Mouse (Mus musculus) E14TG2a.4 (cell line): ENCODE measurements at regions not wholly inside any gene's neighbourhood (a gene's known extent, or its start where the extent isn't known, plus 50 kb on each side); places are given as distances from the start of the nearest gene placed in this dataset.

Source experiments
- H3K27me3 ChIP-seq: 2 replicates; pipeline ENCODE4 v1.6.1; 2014; ENCODE audit warnings: low read length, control low read depth; ENCODE audit not compliant: insufficient read depth
- H3K36me3 ChIP-seq: 2 replicates; pipeline ENCODE4 v1.6.1; 2014; ENCODE audit warnings: low read length, control low read depth; ENCODE audit not compliant: insufficient read depth
- H3K4me1 ChIP-seq: replicated peaks from 2 replicates; pipeline ENCODE4 v1.6.1; 2014; ENCODE audit warnings: low read depth, low read length, control low read depth
- H3K4me3 ChIP-seq: replicated peaks from 2 replicates; pipeline ENCODE4 v1.5.1; 2014; ENCODE audit warnings: mild to moderate bottlenecking, low read length
- H3K9me3 ChIP-seq: 2 replicates; pipeline ENCODE4 v1.6.1; 2014; ENCODE audit warnings: low read length, control low read depth
- CTCF ChIP-seq: conservative IDR thresholded peaks from 2 replicates; pipeline ENCODE4 v1.5.1; 2014; ENCODE audit warnings: low read length
- NANOG ChIP-seq: IDR thresholded peaks from 2 replicates; pipeline ENCODE4 v1.6.1; 2014; ENCODE audit warnings: borderline replicate concordance, low read length, mixed read lengths
- POU5F1 ChIP-seq: IDR thresholded peaks from 2 replicates; pipeline ENCODE4 v1.6.1; 2014; ENCODE audit warnings: low read length, borderline replicate concordance

GRCm38 (mm10) chr13:40429831-40430230 is 68.6 kb upstream of the Ofcc1 start:
- Histone ChIP-seq H3K9me3 (peaks cover 18% of the 10 kb centered on the region; the same call in 1 of the 2 replicates), H3K4me3 (no peak overlapping the region), H3K4me1 (no peaks in the 10 kb centered on the region; the same call in 1 of the 2 replicates), H3K36me3 (no peaks in the 10 kb centered on the region), H3K27me3 (no peaks in the 10 kb centered on the region)
- no peak for TF ChIP-seq POU5F1
- no peak for TF ChIP-seq CTCF
- TF ChIP-seq NANOG: no peak

GRCm38 (mm10) chr13:40423051-40423450 is 61.8 kb upstream of the Ofcc1 start:
- Histone ChIP-seq H3K4me3 (no peak overlapping the region), H3K4me1 (no peaks in the 10 kb centered on the region; the same call in 1 of the 2 replicates), H3K9me3 (peaks cover 9% of the 10 kb centered on the region), H3K36me3 (no peaks in the 10 kb centered on the region), H3K27me3 (no peaks in the 10 kb centered on the region)
- TF ChIP-seq NANOG (no peak), CTCF (no peak), POU5F1 (no peak)

- Histone ChIP-seq H3K4me1 (no peaks in the 10 kb centered on the region), H3K4me3 (no peak overlapping the region), H3K36me3 (no peaks in the 10 kb centered on the region), H3K9me3 (no peaks in the 10 kb centered on the region; the same call in none of the 2 replicates), H3K27me3 (no peaks in the 10 kb centered on the region)
- no peak for TF ChIP-seq CTCF
- no peak for TF ChIP-seq POU5F1
- no peak for TF ChIP-seq NANOG
Measured at GRCm38 (mm10) chr13:40417856-40418255, 56.6 kb upstream of the Ofcc1 start.

GRCm38 (mm10) chr13:40413074-40413473 is 51.8 kb upstream of the Ofcc1 start:
- no peak for TF ChIP-seq POU5F1
- no peak for TF ChIP-seq CTCF
- TF ChIP-seq NANOG: no peak
- H3K9me3 ChIP-seq: no peaks in the 10 kb centered on the region
- no peaks in the 10 kb centered on the region for H3K36me3 ChIP-seq
- no peaks in the 10 kb centered on the region for H3K27me3 ChIP-seq
- H3K4me1 ChIP-seq: no peaks in the 10 kb centered on the region
- no peak overlapping the region for H3K4me3 ChIP-seq
